Mouse (Mus musculus) stomach, embryonic 16.5 days (tissue): Measurements from ENCODE around the gene Dera. TPM values are rescaled to one million over a fixed set of nuclear protein-coding genes. Genes with fewer than 3 reads are reported as not detected.

ENCODE experiments used
- ATAC-seq: fragments of 200-750 bp; cut with Nextera tagmentation; 2 replicates; pipeline ENCODE4 v1.8.0; 2017; ENCODE audit warnings: moderate number of reproducible peaks, moderate TSS enrichment; ENCODE audit not compliant: insufficient read depth, low FRiP score
- H3K27ac ChIP-seq: fragments of 300-500 bp; sonication (generic); 2 replicates; pipeline ENCODE4 v1.5.1; 2014; ENCODE audit warnings: low read length
- H3K27me3 ChIP-seq: fragments of 300-500 bp; sonication (generic); 2 replicates; pipeline ENCODE4 v1.6.1; 2014; ENCODE audit warnings: low read length, control low read depth, mixed read lengths; ENCODE audit not compliant: control insufficient read depth, insufficient read depth
- H3K36me3 ChIP-seq: fragments of 300-500 bp; sonication (generic); 2 replicates; pipeline ENCODE4 v1.6.1; 2014; ENCODE audit warnings: low read length; ENCODE audit not compliant: control insufficient read depth, insufficient read depth
- H3K4me1 ChIP-seq: fragments of 300-500 bp; sonication (generic); 2 replicates; pipeline ENCODE4 v1.6.1; 2014; ENCODE audit warnings: low read length, control low read depth, mixed read lengths; ENCODE audit not compliant: control insufficient read depth, insufficient read depth
- H3K4me2 ChIP-seq: fragments of 300-500 bp; sonication (generic); 2 replicates; pipeline ENCODE4 v1.6.1; 2014; ENCODE audit warnings: low read depth, low read length, mixed read lengths
- H3K4me3 ChIP-seq: fragments of 300-500 bp; sonication (generic); replicated peaks from 2 replicates; pipeline ENCODE4 v1.5.1; 2014; ENCODE audit warnings: mild to moderate bottlenecking, low read length
- H3K9ac ChIP-seq: fragments of 300-500 bp; sonication (generic); 2 replicates; pipeline ENCODE4 v1.6.1; 2014; ENCODE audit warnings: low read length
- H3K9me3 ChIP-seq: fragments of 300-500 bp; sonication (generic); replicated peaks from 2 replicates; pipeline ENCODE4 v1.6.1; 2016; ENCODE audit warnings: low read length, control low read depth; ENCODE audit not compliant: control insufficient read depth
- WGBS: fragments of 180-500 bp; shearing (Covaris S2); extraction: QIAGEN DNeasy Blood & Tissue Kit; methylation state at CpG from one replicate; pipeline ENCODE4 v1.1.7; 2014; 5-methylcytosine and 5-hydroxymethylcytosine counted together
- polyA plus RNA-seq: library from polyadenylated mRNA; unstranded; fragments of >200 nt; fragmentation: Nextera tagmentation; extraction: Ambion mirVana; gene quantifications from 2 replicates; pipeline ENCODE4 v1.2.1, GENCODE M21; 2015

The Dera gene
- polyA plus RNA-seq, 1 experiment from 2014 or later = 65.5 TPM

GRCm38 (mm10) chr6:137772918-137773636 lies 18.7 kb downstream of the Dera start:
- no peak overlapping the region for H3K4me2 ChIP-seq
- H3K9me3 ChIP-seq = no peaks in the 10 kb centered on the region
- no peak overlapping the region for H3K4me3 ChIP-seq
- no peak overlapping the region for H3K27ac ChIP-seq
- H3K9ac ChIP-seq = no peak overlapping the region
- ATAC-seq = no peak
- no peaks in the 10 kb centered on the region for H3K27me3 ChIP-seq
- WGBS = 87% methylated on average over 8 of the region's 8 CpGs
- H3K36me3 ChIP-seq = no peaks in the 10 kb centered on the region
- H3K4me1 ChIP-seq = no peaks in the 10 kb centered on the region

GRCm38 (mm10) chr6:137773637-137774028 lies 19.3 kb downstream of the Dera start:
- no peaks in the 10 kb centered on the region for H3K36me3 ChIP-seq
- WGBS = 81% methylated on average over 6 of the region's 6 CpGs
- no peaks in the 10 kb centered on the region for H3K9me3 ChIP-seq
- H3K27ac ChIP-seq = no peak overlapping the region
- no peaks in the 10 kb centered on the region for H3K27me3 ChIP-seq
- H3K4me1 ChIP-seq = no peaks in the 10 kb centered on the region
- H3K4me3 ChIP-seq = no peak overlapping the region
- no peak overlapping the region for H3K9ac ChIP-seq
- H3K4me2 ChIP-seq = no peak overlapping the region
- ATAC-seq = no peak

GRCm38 (mm10) chr6:137774166-137774565 lies 19.8 kb downstream of the Dera start:
- H3K4me1 ChIP-seq = no peaks in the 10 kb centered on the region
- H3K4me2 ChIP-seq = no peak overlapping the region
- no peaks in the 10 kb centered on the region for H3K36me3 ChIP-seq
- WGBS = 86% methylated on average over 13 of the region's 13 CpGs
- H3K9me3 ChIP-seq = no peaks in the 10 kb centered on the region
- no peak overlapping the region for H3K4me3 ChIP-seq
- no peak for ATAC-seq
- H3K27ac ChIP-seq = no peak overlapping the region
- no peak overlapping the region for H3K9ac ChIP-seq
- no peaks in the 10 kb centered on the region for H3K27me3 ChIP-seq

- WGBS = 85% methylated on average over 8 of the region's 8 CpGs
- Histone ChIP-seq H3K4me2 (no peak overlapping the region), H3K36me3 (no peaks in the 10 kb centered on the region), H3K9me3 (no peaks in the 10 kb centered on the region), H3K4me3 (no peak overlapping the region), H3K27me3 (no peaks in the 10 kb centered on the region), H3K9ac (no peak overlapping the region), H3K4me1 (no peaks in the 10 kb centered on the region), H3K27ac (no peak overlapping the region)
- no peak for ATAC-seq
Measured at GRCm38 (mm10) chr6:137775159-137775558, 20.8 kb downstream of the Dera start.

GRCm38 (mm10) chr6:137776981-137777380 lies 22.6 kb downstream of the Dera start:
- H3K9me3 ChIP-seq = no peaks in the 10 kb centered on the region
- no peaks in the 10 kb centered on the region for H3K27me3 ChIP-seq
- H3K36me3 ChIP-seq = no peaks in the 10 kb centered on the region
- no peak for ATAC-seq
- no peak overlapping the region for H3K27ac ChIP-seq
- no peaks in the 10 kb centered on the region for H3K4me1 ChIP-seq
- H3K4me2 ChIP-seq = no peak overlapping the region
- H3K4me3 ChIP-seq = no peak overlapping the region
- H3K9ac ChIP-seq = no peak overlapping the region
- 65% methylated on average over 8 of the region's 8 CpGs for WGBS

- no peak overlapping the region for H3K4me3 ChIP-seq
Measured at GRCm38 (mm10) chr6:137783899-137784637, 29.7 kb downstream of the Dera start.

GRCm38 (mm10) chr6:137788976-137789590 lies 34.7 kb downstream of the Dera start:
- Histone ChIP-seq H3K27me3 (no peaks in the 10 kb centered on the region), H3K4me2 (no peak overlapping the region), H3K36me3 (0 out of 2 replicates have a peak, but pooled peaks cover 3% of the 10 kb centered on the region), H3K4me3 (no peak overlapping the region), H3K4me1 (no peaks in the 10 kb centered on the region), H3K27ac (no peak overlapping the region), H3K9me3 (no peaks in the 10 kb centered on the region), H3K9ac (no peak overlapping the region)
- no peak for ATAC-seq
- 67% methylated on average over 9 of the region's 9 CpGs for WGBS

More at GRCm38 (mm10) chr6:137783899-137784637, 29.7 kb downstream of the Dera start:
- H3K4me2 ChIP-seq = no peak overlapping the region
- no peak overlapping the region for H3K9ac ChIP-seq
- H3K4me1 ChIP-seq = no peaks in the 10 kb centered on the region
- no peak overlapping the region for H3K27ac ChIP-seq
- 74% methylated on average over 7 of the region's 7 CpGs for WGBS
- 0 out of 2 replicates have a peak, but pooled peaks cover 3% of the 10 kb centered on the region for H3K36me3 ChIP-seq
- H3K9me3 ChIP-seq = no peaks in the 10 kb centered on the region
- ATAC-seq = no peak
- no peaks in the 10 kb centered on the region for H3K27me3 ChIP-seq

- H3K36me3 ChIP-seq = 0 out of 2 replicates have a peak, but pooled peaks cover 3% of the 10 kb centered on the region
- H3K4me2 ChIP-seq = no peak overlapping the region
- no peak overlapping the region for H3K9ac ChIP-seq
- H3K27ac ChIP-seq = no peak overlapping the region
- no peaks in the 10 kb centered on the region for H3K27me3 ChIP-seq
- no peak overlapping the region for H3K4me3 ChIP-seq
- H3K4me1 ChIP-seq = no peaks in the 10 kb centered on the region
- no peaks in the 10 kb centered on the region for H3K9me3 ChIP-seq
- WGBS = 54% methylated on average over 2 of the region's 2 CpGs
- no peak for ATAC-seq
Measured at GRCm38 (mm10) chr6:137789658-137790057, 35.3 kb downstream of the Dera start.

GRCm38 (mm10) chr6:137795494-137795893 lies 41.1 kb downstream of the Dera start:
- Histone ChIP-seq H3K36me3 (0 out of 2 replicates have a peak, but pooled peaks cover 5% of the 10 kb centered on the region), H3K4me1 (no peaks in the 10 kb centered on the region), H3K9me3 (0 out of 2 replicates have a peak, but pooled peaks cover 5% of the 10 kb centered on the region), H3K27me3 (no peaks in the 10 kb centered on the region), H3K9ac (no peak overlapping the region), H3K4me2 (no peak overlapping the region), H3K4me3 (no peak overlapping the region), H3K27ac (no peak overlapping the region)
- no peak for ATAC-seq
- 40% methylated on average over 2 of the region's 2 CpGs for WGBS
